Mouse (Mus musculus) kidney, postnatal 36 days (tissue): ENCODE measurements around the gene Atf5.

Experiments
- DNase-seq, 2 experiments: peaks; one replicate each; pipeline ENCODE4 v3.0.0; 2021 to 2022; ENCODE audit warnings: mixed read lengths in 2 of 2

The Atf5 gene

DNA sequence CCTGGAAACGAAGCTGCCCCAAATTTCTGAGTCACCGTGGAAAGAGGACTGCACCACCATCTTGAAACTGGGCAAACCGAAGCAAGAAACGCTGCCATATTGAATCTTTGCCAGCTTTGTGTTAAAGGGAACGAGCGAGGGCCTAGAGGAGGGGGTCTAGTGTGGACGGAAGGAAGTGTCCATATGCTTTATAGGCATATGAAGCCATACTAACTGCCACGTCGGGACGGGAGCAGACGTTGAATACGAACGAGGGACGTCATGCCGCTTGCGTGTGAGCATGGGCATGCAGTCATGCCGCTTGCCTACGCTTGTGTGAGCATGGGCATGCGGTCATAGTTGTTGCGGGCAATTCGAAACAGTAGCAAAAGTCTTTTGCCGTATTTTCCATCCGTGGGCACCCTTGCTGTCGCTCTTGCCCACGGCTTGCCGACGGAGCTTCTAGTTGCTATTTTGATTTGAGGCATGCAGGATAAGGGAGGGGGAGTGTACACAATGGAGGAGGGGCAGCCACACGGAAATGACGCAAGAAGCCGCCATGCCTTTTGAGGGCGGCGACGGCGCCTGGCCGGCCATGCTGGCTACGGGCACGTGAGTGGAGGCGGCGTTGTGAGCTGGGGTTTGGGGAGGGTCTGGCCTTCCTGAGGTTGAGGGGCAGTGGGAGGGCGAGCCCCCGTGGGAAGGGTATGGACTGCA, 33.1 kb upstream of the Atf5 start:
- peak; percentile 94 for DNase-seq

- DNase-seq = peak; percentile 98 to 100
Measured at GRCm38 (mm10) chr7:44848561-44849415, 32.3 kb upstream of the Atf5 start, which contains the start of the genes Akt1s1 and Tbc1d17. Gene Akt1s1, plus strand, starts transcription at chr7:44848991. Gene Tbc1d17, minus strand, starts transcription at chr7:44849079.

GRCm38 (mm10) chr7:44847772-44848171, 31.3 kb upstream of the Atf5 start:
- DNase-seq = no peak

DNA sequence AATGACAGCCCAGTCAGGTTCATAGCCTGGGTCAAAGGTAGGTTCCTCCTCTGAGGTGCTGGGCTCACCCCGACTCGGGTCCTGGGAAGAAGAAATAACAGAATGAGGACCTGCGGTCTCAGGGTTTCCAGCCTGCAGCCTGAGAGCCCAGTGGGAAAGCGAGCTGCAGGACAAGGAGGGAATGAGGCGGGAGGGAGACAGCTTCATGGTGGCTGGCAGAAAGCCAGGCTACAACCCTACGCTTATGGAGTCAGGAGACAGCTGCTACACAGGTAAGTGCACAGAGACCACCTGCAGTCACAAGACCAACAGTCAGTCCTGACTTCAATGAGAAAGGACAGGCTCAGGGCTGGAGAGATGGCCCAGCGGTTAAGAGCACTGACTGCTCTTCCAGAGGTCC, 30.3 kb upstream of the Atf5 start:
- DNase-seq = no peak

DNA sequence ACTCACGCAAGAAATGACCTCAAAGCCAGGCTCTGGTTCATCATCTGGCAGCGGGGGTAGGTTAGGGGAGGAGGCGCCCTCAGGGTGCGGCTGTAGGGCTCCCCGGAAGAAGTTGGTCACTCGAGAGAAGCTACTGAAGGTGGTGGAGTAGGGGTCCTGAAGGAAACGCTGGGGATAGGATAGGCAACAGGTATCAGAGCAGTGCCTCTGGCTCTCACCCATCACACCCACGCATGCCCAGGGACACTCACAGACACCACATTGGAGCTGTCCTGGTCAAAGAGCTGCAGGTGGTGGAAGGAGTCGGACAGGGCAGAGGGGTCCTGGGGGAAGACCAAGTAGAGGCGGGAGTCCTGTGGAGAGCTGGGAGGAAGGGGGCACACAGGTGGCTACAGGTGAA, 28.5 kb upstream of the Atf5 start:
- no peak for DNase-seq

GRCm38 (mm10) chr7:44841825-44842463, 25.5 kb upstream of the Atf5 start:
- DNase-seq = no peak

DNA sequence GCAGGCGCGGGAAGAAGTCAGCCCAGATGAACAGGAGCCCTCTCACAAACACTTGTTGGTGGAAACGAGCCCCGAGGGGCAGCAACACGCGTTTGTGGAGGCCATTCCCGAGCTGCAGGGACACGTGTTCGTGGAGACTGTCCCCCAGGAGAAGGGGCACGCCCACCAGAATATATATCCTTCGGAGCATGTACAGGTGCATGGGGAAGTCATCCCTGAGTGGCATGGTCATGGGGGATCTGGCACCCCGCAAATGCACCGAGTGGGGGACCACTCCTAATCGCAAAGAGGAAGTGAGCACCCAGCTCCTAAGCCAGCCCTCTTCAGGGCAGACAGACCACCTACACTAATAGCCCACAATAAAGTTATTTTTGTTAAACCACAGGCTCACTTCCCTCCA, 24.0 kb upstream of the Atf5 start:
- no peak for DNase-seq

GRCm38 (mm10) chr7:44839491-44840191, 23.2 kb upstream of the Atf5 start:
- DNase-seq = peak in 1 of 2 experiments; percentile 59

GRCm38 (mm10) chr7:44839171-44839490, 22.7 kb upstream of the Atf5 start:
- DNase-seq = no peak

- no peak for DNase-seq
Measured at GRCm38 (mm10) chr7:44838073-44838472, 21.6 kb upstream of the Atf5 start.

DNA sequence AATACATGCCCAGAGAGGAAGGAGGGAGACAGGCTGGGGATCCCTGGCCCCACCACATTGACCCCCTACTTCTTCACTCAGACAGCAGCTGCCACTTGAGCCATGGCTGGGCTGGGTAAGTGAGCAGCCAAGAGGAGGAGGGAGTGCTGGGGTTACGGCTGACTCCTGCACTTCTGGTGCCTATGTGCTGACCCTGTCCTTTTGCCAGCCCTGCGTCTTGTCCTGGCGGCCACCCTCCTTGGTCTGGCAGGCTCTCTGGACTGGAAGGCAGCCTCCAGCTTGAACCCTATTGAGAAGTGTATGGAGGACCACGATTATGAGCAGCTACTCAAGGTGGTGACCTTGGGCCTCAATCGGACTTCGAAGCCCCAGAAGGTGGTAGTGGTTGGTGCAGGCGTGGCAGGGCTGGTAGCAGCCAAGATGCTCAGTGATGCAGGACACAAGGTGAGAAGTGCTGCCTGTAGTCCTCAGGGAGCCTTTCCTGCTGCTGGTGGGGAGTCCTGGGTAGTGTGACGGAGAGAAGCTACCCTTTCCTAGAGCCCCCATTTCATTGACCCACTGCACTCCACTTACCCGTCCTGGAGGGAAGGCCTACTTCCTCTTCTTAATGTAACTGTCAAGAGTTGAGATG, 20.1 kb upstream of the Atf5 start:
- DNase-seq = no peak

GRCm38 (mm10) chr7:44836016-44836404, 19.6 kb upstream of the Atf5 start:
- DNase-seq = peak in 1 of 2 experiments; percentile 65

- no peak for DNase-seq
Measured at GRCm38 (mm10) chr7:44835373-44836015, 19.0 kb upstream of the Atf5 start.

DNA sequence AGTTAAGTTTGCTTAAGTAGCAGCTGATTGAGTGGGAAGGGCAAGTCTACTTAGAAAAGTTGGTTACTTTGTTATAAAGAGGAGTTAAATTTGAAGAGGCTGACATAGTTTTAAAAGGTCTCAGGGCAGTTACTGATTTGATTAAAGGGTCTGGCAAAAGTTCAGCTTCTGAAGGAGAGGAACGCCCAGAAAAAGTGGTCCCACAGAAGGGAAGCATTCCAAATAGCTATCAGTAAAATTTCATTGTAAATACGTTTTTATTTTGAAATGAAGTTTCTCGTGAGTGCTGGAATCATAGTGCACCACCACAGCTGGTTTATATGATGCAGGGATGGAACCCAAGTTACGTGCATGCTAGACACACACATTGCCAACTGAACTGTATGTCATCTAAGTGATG, 16.3 kb upstream of the Atf5 start:
- no peak for DNase-seq

DNA sequence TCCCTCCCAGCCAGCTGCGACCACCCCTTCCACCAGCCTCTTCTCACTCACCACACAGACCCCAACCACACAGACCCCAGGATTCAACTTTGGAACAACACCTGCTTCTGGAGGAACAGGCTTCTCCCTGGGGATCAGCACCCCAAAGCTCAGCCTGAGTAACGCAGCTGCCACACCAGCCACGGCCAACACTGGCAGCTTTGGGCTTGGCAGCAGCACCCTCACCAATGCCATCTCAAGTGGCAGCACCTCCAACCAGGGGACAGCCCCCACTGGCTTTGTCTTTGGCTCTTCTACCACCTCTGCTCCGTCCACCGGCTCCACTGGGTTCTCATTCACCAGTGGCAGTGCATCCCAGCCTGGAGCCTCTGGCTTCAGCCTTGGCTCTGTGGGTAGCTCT, 12.2 kb upstream of the Atf5 start:
- DNase-seq = no peak

GRCm38 (mm10) chr7:44826771-44827170, 10.3 kb upstream of the Atf5 start:
- no peak for DNase-seq

DNA sequence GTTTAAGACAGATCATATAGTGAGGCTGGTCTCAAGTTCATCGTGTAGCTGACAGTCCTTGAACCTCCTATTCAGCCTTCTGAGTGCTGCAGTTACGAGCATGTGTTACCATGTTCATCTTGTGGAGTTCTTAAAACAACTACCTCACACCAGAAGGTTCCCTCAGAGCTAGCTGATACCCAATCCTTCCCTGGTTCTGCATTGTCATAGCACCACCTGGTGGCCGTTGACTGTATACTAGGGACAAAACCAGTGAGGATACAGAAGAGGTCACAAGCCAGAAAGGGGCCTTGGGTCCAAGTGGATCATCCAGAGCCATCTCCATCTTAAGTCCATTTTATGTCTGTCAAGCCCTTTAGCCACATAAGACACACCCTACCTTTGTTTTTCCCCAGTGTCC, 8.4 kb upstream of the Atf5 start:
- peak; percentile 74 to 92 for DNase-seq

DNA sequence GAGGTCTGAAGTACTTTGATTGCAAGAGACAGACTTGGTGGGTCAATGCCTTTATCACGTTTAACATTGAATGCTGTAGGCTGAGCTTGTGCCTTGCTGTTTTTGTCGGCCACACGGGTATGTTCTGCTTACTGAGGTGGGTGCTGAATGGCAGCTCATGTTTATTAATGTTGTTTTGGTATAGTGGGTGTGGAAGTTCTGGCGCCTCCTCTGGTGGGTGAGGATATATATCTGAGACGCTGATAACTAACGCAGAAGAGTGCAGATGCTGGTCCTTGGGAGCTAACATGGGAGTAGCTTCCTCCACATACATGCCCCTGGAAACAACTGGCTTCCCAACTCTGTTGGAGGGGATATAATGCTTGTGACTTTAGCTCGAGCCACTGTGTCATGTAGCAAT, 7.0 kb upstream of the Atf5 start:
- DNase-seq = no peak

DNA sequence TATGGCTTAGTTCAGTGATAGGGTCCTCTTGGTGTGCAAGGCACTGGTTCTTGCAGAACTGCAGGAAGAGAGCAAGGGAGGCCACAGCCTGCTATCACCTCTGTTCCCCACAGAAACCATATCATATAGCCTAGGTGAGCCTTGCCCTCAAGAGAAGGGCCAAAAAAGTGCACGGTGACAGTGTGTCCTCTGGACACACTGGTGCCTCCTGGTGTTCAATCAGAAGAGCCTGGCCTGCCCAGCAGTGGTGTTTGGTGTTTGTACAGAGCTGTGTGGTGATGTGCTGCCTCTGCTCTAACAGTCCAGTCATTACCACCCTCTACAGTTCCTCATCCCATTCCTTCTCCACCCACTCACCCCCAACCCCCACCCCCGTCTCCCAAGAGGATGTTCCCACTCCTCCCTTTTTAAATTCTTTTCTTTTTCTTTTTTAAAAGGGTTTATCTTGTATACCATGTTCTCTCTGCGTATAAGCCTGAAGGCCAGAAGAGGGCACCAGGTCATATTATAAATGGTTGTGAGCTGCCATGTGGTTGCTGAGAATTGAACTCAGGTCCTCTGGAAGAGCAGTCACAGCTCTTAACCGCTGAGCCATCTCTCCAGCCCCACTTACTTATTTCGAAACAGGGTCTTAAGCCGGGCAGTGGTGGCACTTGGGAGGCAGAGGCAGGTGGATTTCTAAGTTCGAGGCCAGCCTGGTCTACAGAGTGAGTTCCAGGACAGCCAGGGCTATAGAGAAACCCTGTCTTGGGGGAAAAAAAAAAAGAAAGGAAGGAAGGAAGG, 5.4 kb upstream of the Atf5 start:
- DNase-seq = peak in 1 of 2 experiments; percentile 2

DNA sequence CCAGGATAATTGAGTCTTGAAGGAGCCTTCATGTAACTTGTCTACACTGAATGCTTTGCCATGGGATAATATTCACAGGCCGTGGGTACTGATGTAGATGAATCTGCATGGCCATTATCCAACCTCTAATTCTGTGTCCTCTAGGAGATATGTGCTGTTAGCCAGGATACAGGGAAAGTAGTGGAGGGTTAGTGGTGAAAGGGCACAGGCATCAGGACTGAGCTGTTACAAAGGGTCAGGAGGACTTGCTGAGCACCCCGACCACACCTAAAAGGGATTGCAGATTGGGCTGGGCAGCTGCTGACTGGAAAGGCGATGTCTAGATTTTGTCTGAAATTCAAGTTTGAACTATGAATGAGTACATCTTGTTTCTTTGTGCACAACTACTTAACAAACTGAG, 4.1 kb upstream of the Atf5 start:
- DNase-seq = no peak

GRCm38 (mm10) chr7:44819863-44820262, 3.4 kb upstream of the Atf5 start:
- no peak for DNase-seq
